ENCODE assay signal across 7 mouse cellular contexts in the genomic region with DNA sequence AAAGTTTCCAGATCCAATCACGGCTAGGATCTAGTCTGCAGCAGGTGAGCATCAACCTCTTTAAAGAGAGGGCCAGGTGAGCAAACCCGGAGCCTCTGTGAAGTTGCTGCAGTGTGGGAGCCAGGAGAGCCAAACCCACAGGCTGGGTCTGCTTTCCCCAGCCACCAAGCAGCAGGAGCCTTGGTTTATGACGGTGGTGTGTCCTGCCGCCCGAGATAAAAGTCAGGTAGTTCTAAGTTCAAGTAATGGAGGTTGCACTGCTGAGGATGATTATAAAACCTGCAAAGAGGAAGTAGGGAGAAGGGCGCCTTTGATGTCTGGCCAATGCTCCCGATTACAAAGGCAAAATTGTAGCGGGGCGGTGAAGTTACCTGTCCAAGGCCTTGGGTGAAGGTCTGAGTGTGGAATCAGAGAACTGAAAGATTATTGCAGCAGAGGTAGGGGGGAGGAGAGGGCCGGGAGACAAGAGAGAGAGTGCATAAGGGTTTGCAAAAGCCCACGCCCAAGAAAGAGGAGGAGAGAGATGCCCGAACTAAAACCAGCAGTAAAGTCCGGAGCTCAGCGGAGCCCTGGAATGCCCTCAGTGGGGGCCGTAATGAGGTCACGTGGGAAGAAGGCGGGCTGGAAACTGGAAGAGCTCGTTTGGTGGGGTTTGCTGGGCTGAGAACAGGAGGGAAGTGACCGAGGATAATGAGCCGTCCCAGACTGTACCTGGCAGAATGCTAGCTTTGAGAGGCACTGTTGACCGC. TPM values are rescaled to one million over a fixed set of nuclear protein-coding genes. Genes with fewer than 3 reads are reported as not detected.
DNase-seq lines count a peak whose midpoint lies in the region; ATAC-seq lines count a peak whose summit lies in the region.

No protein-coding gene starts in this region.

- peak overlapping the region; percentile 74 for H3K27ac ChIP-seq in embryonic facial prominence, embryonic 10.5 days (replicated peaks)
- no peak overlapping the region for H3K27ac ChIP-seq in hindbrain, embryonic 13.5 days
- H3K27ac ChIP-seq in limb, embryonic 15.5 days, result peak overlapping the region; percentile 27; the same call in 1 of the 2 replicates
- no peak overlapping the region for H3K27ac ChIP-seq in midbrain, embryonic 16.5 days (ENCODE audit: low read length)

- peak; percentile 16 for DNase-seq in T-cell, adult 2 months (ENCODE audit: low spot score)
- DNase-seq in embryonic facial prominence, embryonic 10.5 days (ENCODE audit: low spot score), result peak; percentile 82
- DNase-seq in urinary bladder, postnatal 25 days (ENCODE audit: low spot score), result peak; percentile 63
- no peak for DNase-seq in left cerebral cortex, adult 11 months (ENCODE audit: low spot score)

- 7% methylated on average over 21 of the region's 21 CpGs for WGBS in embryonic facial prominence, embryonic 10.5 days
- WGBS in hindbrain, embryonic 13.5 days, result 12% methylated on average over 21 of the region's 21 CpGs
- WGBS in limb, embryonic 15.5 days, result 4% methylated on average over 21 of the region's 21 CpGs
- WGBS in midbrain, embryonic 16.5 days, result 11% methylated on average over 21 of the region's 21 CpGs

- H3K36me3 ChIP-seq in embryonic facial prominence, embryonic 10.5 days (replicated peaks), result 0 out of 2 replicates have a peak, but pooled peaks cover 4% of the 10 kb centered on the region
- no peaks in the 10 kb centered on the region for H3K36me3 ChIP-seq in hindbrain, embryonic 13.5 days
- no peaks in the 10 kb centered on the region for H3K36me3 ChIP-seq in limb, embryonic 15.5 days
- H3K36me3 ChIP-seq in midbrain, embryonic 16.5 days (ENCODE audit: control insufficient read depth, insufficient read depth, low read length), result no peaks in the 10 kb centered on the region

- ATAC-seq in hindbrain, embryonic 13.5 days (ENCODE audit: low FRiP score), result no peak
- 0 out of 2 replicates have a peak, but pooled peaks have one; percentile 44 for ATAC-seq in limb, embryonic 15.5 days (ENCODE audit: insufficient number of reproducible peaks, low FRiP score, low TSS enrichment, low read depth)
- ATAC-seq in midbrain, embryonic 16.5 days, result no peak

- H3K9ac ChIP-seq in hindbrain, embryonic 13.5 days, result peak overlapping the region; percentile 56
- H3K9ac ChIP-seq in limb, embryonic 15.5 days, result no peak overlapping the region
- H3K9ac ChIP-seq in midbrain, embryonic 16.5 days (ENCODE audit: low read depth, low read length), result peak overlapping the region; percentile 22; the same call in 1 of the 2 replicates

- peaks cover 29% of the 10 kb centered on the region for H3K4me1 ChIP-seq in embryonic facial prominence, embryonic 10.5 days
- H3K4me1 ChIP-seq in hindbrain, embryonic 13.5 days (replicated peaks), result peaks cover 10% of the 10 kb centered on the region
- peaks cover 16% of the 10 kb centered on the region for H3K4me1 ChIP-seq in limb, embryonic 15.5 days
- peaks cover 10% of the 10 kb centered on the region for H3K4me1 ChIP-seq in midbrain, embryonic 16.5 days (ENCODE audit: control insufficient read depth, insufficient read depth, low read length)

- peaks cover 42% of the 10 kb centered on the region for H3K27me3 ChIP-seq in embryonic facial prominence, embryonic 10.5 days (replicated peaks; ENCODE audit: low read depth, poor library complexity, severe bottlenecking)
- peaks cover 31% of the 10 kb centered on the region for H3K27me3 ChIP-seq in hindbrain, embryonic 13.5 days
- H3K27me3 ChIP-seq in limb, embryonic 15.5 days, result no peaks in the 10 kb centered on the region
- H3K27me3 ChIP-seq in midbrain, embryonic 16.5 days (ENCODE audit: control insufficient read depth, insufficient read depth, low read depth, low read length), result no peaks in the 10 kb centered on the region

- H3K9me3 ChIP-seq in embryonic facial prominence, embryonic 10.5 days, result no peaks in the 10 kb centered on the region
- H3K9me3 ChIP-seq in hindbrain, embryonic 13.5 days, result no peaks in the 10 kb centered on the region
- H3K9me3 ChIP-seq in limb, embryonic 15.5 days, result no peaks in the 10 kb centered on the region
- no peaks in the 10 kb centered on the region for H3K9me3 ChIP-seq in midbrain, embryonic 16.5 days (replicated peaks; ENCODE audit: control insufficient read depth, low read length, poor library complexity, severe bottlenecking)

- peak overlapping the region; percentile 50 for H3K4me2 ChIP-seq in hindbrain, embryonic 13.5 days
- peak overlapping the region; percentile 53 for H3K4me2 ChIP-seq in limb, embryonic 15.5 days
- H3K4me2 ChIP-seq in midbrain, embryonic 16.5 days (ENCODE audit: low read length), result peak overlapping the region; percentile 47

- peak overlapping the region; percentile 51 for H3K4me3 ChIP-seq in embryonic facial prominence, embryonic 10.5 days
- H3K4me3 ChIP-seq in hindbrain, embryonic 13.5 days, result peak overlapping the region; percentile 22
- H3K4me3 ChIP-seq in limb, embryonic 15.5 days, result peak overlapping the region; percentile 32
- H3K4me3 ChIP-seq in midbrain, embryonic 16.5 days (ENCODE audit: low read depth, low read length), result peak overlapping the region; percentile 29

RNA-seq across cellular contexts. Expression of gene Supt4a, which starts 27.7 kb away (rescaled TPM):
- polyA plus RNA-seq in embryonic facial prominence, embryonic 10.5 days (2016; fragmentation: Nextera tagmentation; extraction: Ambion mirVana), result 184 and 185 TPM in 2 replicates
- 143 and 150 TPM in 2 replicates for polyA plus RNA-seq in hindbrain, embryonic 13.5 days (2015; fragmentation: Nextera tagmentation; extraction: Ambion mirVana)
- polyA plus RNA-seq in limb, embryonic 15.5 days (2015; fragmentation: Nextera tagmentation; extraction: Ambion mirVana), result 135 and 155 TPM in 2 replicates
- polyA plus RNA-seq in midbrain, embryonic 16.5 days (2015; fragmentation: Nextera tagmentation; extraction: Ambion mirVana), result 127 TPM in 2 replicates

RNA-seq across cellular contexts. Expression of gene Rnf43, which starts 47.2 kb away (rescaled TPM):
- polyA plus RNA-seq in embryonic facial prominence, embryonic 10.5 days (2016; fragmentation: Nextera tagmentation; extraction: Ambion mirVana), result 3.2 and 3.3 TPM in 2 replicates
- 0.71 and 0.75 TPM in 2 replicates for polyA plus RNA-seq in hindbrain, embryonic 13.5 days (2015; fragmentation: Nextera tagmentation; extraction: Ambion mirVana)
- 7.8 and 9.3 TPM in 2 replicates for polyA plus RNA-seq in limb, embryonic 15.5 days (2015; fragmentation: Nextera tagmentation; extraction: Ambion mirVana)
- polyA plus RNA-seq in midbrain, embryonic 16.5 days (2015; fragmentation: Nextera tagmentation; extraction: Ambion mirVana), result 0.68 and 1.4 TPM in 2 replicates

RNA-seq across cellular contexts. Expression of gene Tspoap1, which starts 50.7 kb away (rescaled TPM):
- 4.0 and 7.0 TPM in 2 replicates for polyA plus RNA-seq in embryonic facial prominence, embryonic 10.5 days (2016; fragmentation: Nextera tagmentation; extraction: Ambion mirVana)
- polyA plus RNA-seq in hindbrain, embryonic 13.5 days (2015; fragmentation: Nextera tagmentation; extraction: Ambion mirVana), result 40.7 and 40.8 TPM in 2 replicates
- 1.4 and 1.5 TPM in 2 replicates for polyA plus RNA-seq in limb, embryonic 15.5 days (2015; fragmentation: Nextera tagmentation; extraction: Ambion mirVana)
- polyA plus RNA-seq in midbrain, embryonic 16.5 days (2015; fragmentation: Nextera tagmentation; extraction: Ambion mirVana), result 62.6 and 68.5 TPM in 2 replicates

Comparison
In these comparisons a context has a peak if more than half of its experiments do, and no peak if none do; other contexts are left out.
1. H3K27ac ChIP-seq: peak in embryonic facial prominence, embryonic 10.5 days (single experiment) and limb, embryonic 15.5 days (single experiment); none in hindbrain, embryonic 13.5 days (single experiment) and midbrain, embryonic 16.5 days (single experiment).
2. Peak in every context shown above with its lines, with median percentiles within 50 percentile points of each other: H3K4me3 ChIP-seq and H3K4me2 ChIP-seq.